Mouse (Mus musculus): ENCODE results near the gene Plekha1. TPM values are rescaled to one million over a fixed set of nuclear protein-coding genes. Genes with fewer than 3 reads are reported as not detected.

Plekha1 gene
- polyA plus RNA-seq, 1 experiment from 2014 or later = 32.2 TPM

- 91% methylated on average over 10 of the region's 10 CpGs for WGBS
- H3K9ac ChIP-seq (ENCODE audit: low read length) = no peak overlapping the region
- H3K4me3 ChIP-seq (ENCODE audit: low read depth, low read length) = no peak overlapping the region
- H3K4me1 ChIP-seq (replicated peaks; ENCODE audit: control insufficient read depth, insufficient read depth, low read length) = no peaks in the 10 kb centered on the region
- no peak for ATAC-seq (replicated peaks; ENCODE audit: low FRiP score)
- H3K4me2 ChIP-seq (ENCODE audit: low read depth, low read length, severe bottlenecking) = no peak overlapping the region
- no peaks in the 10 kb centered on the region for H3K27me3 ChIP-seq (ENCODE audit: control insufficient read depth, insufficient read depth, low read length)
- no peaks in the 10 kb centered on the region for H3K9me3 ChIP-seq (ENCODE audit: control insufficient read depth, low read length)
- H3K27ac ChIP-seq (ENCODE audit: low read depth, low read length) = no peak overlapping the region
- no peaks in the 10 kb centered on the region for H3K36me3 ChIP-seq (ENCODE audit: control insufficient read depth, insufficient read depth, low read length)
- DNase-seq (ENCODE audit: low spot score) = no peak
Observed at GRCm38 (mm10) chr7:130897201-130897600, 31.6 kb downstream of the Plekha1 start.

- H3K27ac ChIP-seq (ENCODE audit: low read depth, low read length) = no peak overlapping the region
- ATAC-seq (replicated peaks; ENCODE audit: low FRiP score) (no peak), DNase-seq (ENCODE audit: low spot score) (no peak)
- H3K4me3 ChIP-seq (ENCODE audit: low read depth, low read length) = no peak overlapping the region
- no peaks in the 10 kb centered on the region for H3K27me3 ChIP-seq (ENCODE audit: control insufficient read depth, insufficient read depth, low read length)
- no peak overlapping the region for H3K9ac ChIP-seq (ENCODE audit: low read length)
- no peaks in the 10 kb centered on the region for H3K9me3 ChIP-seq (ENCODE audit: control insufficient read depth, low read length)
- WGBS = 79% methylated on average over 4 of the region's 4 CpGs
- H3K4me1 ChIP-seq (replicated peaks; ENCODE audit: control insufficient read depth, insufficient read depth, low read length) = no peaks in the 10 kb centered on the region
- no peaks in the 10 kb centered on the region for H3K36me3 ChIP-seq (ENCODE audit: control insufficient read depth, insufficient read depth, low read length)
- no peak overlapping the region for H3K4me2 ChIP-seq (ENCODE audit: low read depth, low read length, severe bottlenecking)
Observed at GRCm38 (mm10) chr7:130898373-130898772, 32.8 kb downstream of the Plekha1 start.

- 91% methylated on average over 5 of the region's 5 CpGs for whole genome bisulfite sequencing
- no peak overlapping the region for H3K4me3 ChIP-seq (ENCODE audit: low read depth, low read length)
Observed at GRCm38 (mm10) chr7:130900233-130900848, 34.8 kb downstream of the Plekha1 start.

GRCm38 (mm10) chr7:130902929-130903328 lies 37.4 kb downstream of the Plekha1 start:
- Histone ChIP-seq H3K4me3 (ENCODE audit: low read depth, low read length) (no peak overlapping the region), H3K36me3 (ENCODE audit: control insufficient read depth, insufficient read depth, low read length) (no peaks in the 10 kb centered on the region), H3K27me3 (ENCODE audit: control insufficient read depth, insufficient read depth, low read length) (no peaks in the 10 kb centered on the region), H3K9me3 (ENCODE audit: control insufficient read depth, low read length) (no peaks in the 10 kb centered on the region), H3K27ac (ENCODE audit: low read depth, low read length) (no peak overlapping the region), H3K4me1 (replicated peaks; ENCODE audit: control insufficient read depth, insufficient read depth, low read length) (no peaks in the 10 kb centered on the region), H3K4me2 (ENCODE audit: low read depth, low read length, severe bottlenecking) (no peak overlapping the region), H3K9ac (ENCODE audit: low read length) (no peak overlapping the region)
- 95% methylated on average over 1 of the region's 1 CpGs for WGBS
- DNase-seq (ENCODE audit: low spot score) (no peak), ATAC-seq (replicated peaks; ENCODE audit: low FRiP score) (no peak)

More at GRCm38 (mm10) chr7:130900233-130900848, 34.8 kb downstream of the Plekha1 start:
- H3K27me3 ChIP-seq (ENCODE audit: control insufficient read depth, insufficient read depth, low read length) = no peaks in the 10 kb centered on the region
- no peak overlapping the region for H3K27ac ChIP-seq (ENCODE audit: low read depth, low read length)
- DNase-seq (ENCODE audit: low spot score) (no peak), ATAC-seq (replicated peaks; ENCODE audit: low FRiP score) (no peak)
- no peaks in the 10 kb centered on the region for H3K4me1 ChIP-seq (replicated peaks; ENCODE audit: control insufficient read depth, insufficient read depth, low read length)
- H3K4me2 ChIP-seq (ENCODE audit: low read depth, low read length, severe bottlenecking) = no peak overlapping the region
- no peaks in the 10 kb centered on the region for H3K9me3 ChIP-seq (ENCODE audit: control insufficient read depth, low read length)
- no peak overlapping the region for H3K9ac ChIP-seq (ENCODE audit: low read length)
- no peaks in the 10 kb centered on the region for H3K36me3 ChIP-seq (ENCODE audit: control insufficient read depth, insufficient read depth, low read length)

- DNase-seq (ENCODE audit: low spot score) (no peak), ATAC-seq (replicated peaks; ENCODE audit: low FRiP score) (no peak)
- Histone ChIP-seq H3K9ac (ENCODE audit: low read length) (no peak overlapping the region), H3K27me3 (ENCODE audit: control insufficient read depth, insufficient read depth, low read length) (no peaks in the 10 kb centered on the region), H3K4me3 (ENCODE audit: low read depth, low read length) (no peak overlapping the region), H3K27ac (ENCODE audit: low read depth, low read length) (no peak overlapping the region), H3K4me1 (replicated peaks; ENCODE audit: control insufficient read depth, insufficient read depth, low read length) (no peaks in the 10 kb centered on the region), H3K36me3 (ENCODE audit: control insufficient read depth, insufficient read depth, low read length) (no peaks in the 10 kb centered on the region), H3K9me3 (ENCODE audit: control insufficient read depth, low read length) (no peaks in the 10 kb centered on the region), H3K4me2 (ENCODE audit: low read depth, low read length, severe bottlenecking) (no peak overlapping the region)
- 87% methylated on average over 16 of the region's 16 CpGs for WGBS
Observed at GRCm38 (mm10) chr7:130903505-130904074, 38.0 kb downstream of the Plekha1 start.

- no peaks in the 10 kb centered on the region for H3K36me3 ChIP-seq (ENCODE audit: control insufficient read depth, insufficient read depth, low read length)
- no peaks in the 10 kb centered on the region for H3K4me1 ChIP-seq (replicated peaks; ENCODE audit: control insufficient read depth, insufficient read depth, low read length)
- no peaks in the 10 kb centered on the region for H3K9me3 ChIP-seq (ENCODE audit: control insufficient read depth, low read length)
- H3K4me3 ChIP-seq (ENCODE audit: low read depth, low read length) = no peak overlapping the region
- no peak overlapping the region for H3K4me2 ChIP-seq (ENCODE audit: low read depth, low read length, severe bottlenecking)
- H3K9ac ChIP-seq (ENCODE audit: low read length) = no peak overlapping the region
- no peak overlapping the region for H3K27ac ChIP-seq (ENCODE audit: low read depth, low read length)
- DNase-seq (ENCODE audit: low spot score) = no peak
- 93% methylated on average over 13 of the region's 13 CpGs for WGBS
- H3K27me3 ChIP-seq (ENCODE audit: control insufficient read depth, insufficient read depth, low read length) = no peaks in the 10 kb centered on the region
- ATAC-seq (replicated peaks; ENCODE audit: low FRiP score) = no peak
Observed at GRCm38 (mm10) chr7:130904571-130905365, 39.2 kb downstream of the Plekha1 start.

- no peaks in the 10 kb centered on the region for H3K36me3 ChIP-seq (ENCODE audit: control insufficient read depth, insufficient read depth, low read length)
- 92% methylated on average over 14 of the region's 14 CpGs for WGBS
Observed at GRCm38 (mm10) chr7:130910841-130911240, 45.3 kb downstream of the Plekha1 start.

GRCm38 (mm10) chr7:130914693-130915363 lies 49.3 kb downstream of the Plekha1 start:
- Histone ChIP-seq H3K9me3 (ENCODE audit: control insufficient read depth, low read length) (no peaks in the 10 kb centered on the region), H3K36me3 (ENCODE audit: control insufficient read depth, insufficient read depth, low read length) (no peaks in the 10 kb centered on the region), H3K9ac (ENCODE audit: low read length) (no peak overlapping the region), H3K27me3 (ENCODE audit: control insufficient read depth, insufficient read depth, low read length) (no peaks in the 10 kb centered on the region), H3K4me1 (replicated peaks; ENCODE audit: control insufficient read depth, insufficient read depth, low read length) (no peaks in the 10 kb centered on the region), H3K27ac (ENCODE audit: low read depth, low read length) (no peak overlapping the region), H3K4me2 (ENCODE audit: low read depth, low read length, severe bottlenecking) (no peak overlapping the region), H3K4me3 (ENCODE audit: low read depth, low read length) (no peak overlapping the region)
- DNase-seq (ENCODE audit: low spot score) (no peak), ATAC-seq (replicated peaks; ENCODE audit: low FRiP score) (no peak)
- WGBS = 65% methylated on average over 5 of the region's 5 CpGs

More at GRCm38 (mm10) chr7:130910841-130911240, 45.3 kb downstream of the Plekha1 start:
- ATAC-seq (replicated peaks; ENCODE audit: low FRiP score) = no peak
- H3K9me3 ChIP-seq (ENCODE audit: control insufficient read depth, low read length) = no peaks in the 10 kb centered on the region
- no peaks in the 10 kb centered on the region for H3K4me1 ChIP-seq (replicated peaks; ENCODE audit: control insufficient read depth, insufficient read depth, low read length)
- DNase-seq (ENCODE audit: low spot score) = no peak
- H3K9ac ChIP-seq (ENCODE audit: low read length) = no peak overlapping the region
- no peaks in the 10 kb centered on the region for H3K27me3 ChIP-seq (ENCODE audit: control insufficient read depth, insufficient read depth, low read length)
- no peak overlapping the region for H3K4me2 ChIP-seq (ENCODE audit: low read depth, low read length, severe bottlenecking)
- H3K27ac ChIP-seq (ENCODE audit: low read depth, low read length) = no peak overlapping the region
- H3K4me3 ChIP-seq (ENCODE audit: low read depth, low read length) = no peak overlapping the region
